Mouse (Mus musculus): ENCODE results near the gene Celsr3.

- TF ChIP-seq POLR2A (IDR thresholded peaks at IDR 0.05; ENCODE audit: extremely low read depth, insufficient read depth, low read length) (no peak), CTCF (IDR thresholded peaks at IDR 0.05; ENCODE audit: low read depth, low read length) (no peak)
Measured at GRCm38 (mm10) chr9:108820077-108820476, 6.0 kb upstream of the Celsr3 start.

Data from liver, adult 2 months (tissue).